Mouse (Mus musculus): ENCODE results near the gene Tldc1. TPM values are rescaled to one million over a fixed set of nuclear protein-coding genes. Genes with fewer than 3 reads are reported as not detected.
A peak's percentile ranks its signal among the peaks of the same experiment; 100 is the strongest.

The Tldc1 gene
- polyA plus RNA-seq, 1 experiment from 2014 or later: 10.9 TPM

DNA sequence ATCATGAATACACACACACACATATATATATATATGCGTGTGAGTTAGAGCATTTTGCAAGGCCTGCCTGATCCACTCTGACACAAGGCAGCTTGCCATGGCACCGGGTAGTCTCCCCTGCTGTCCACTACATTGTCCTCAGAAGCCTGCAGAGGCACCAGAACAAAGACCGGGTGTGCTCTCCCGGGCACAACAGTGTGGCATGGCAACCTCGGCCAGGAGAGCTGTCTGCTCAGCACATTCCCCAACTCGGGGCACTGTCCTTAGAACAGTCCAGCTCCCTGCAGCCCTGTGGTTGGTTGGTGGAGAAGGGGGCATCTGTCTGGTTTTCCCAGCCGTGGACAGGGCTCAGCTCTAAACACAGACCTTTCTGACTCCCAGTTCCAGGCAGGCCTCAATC, 41.1 kb upstream of the Tldc1 start:
- WGBS: 61% methylated on average over 7 of the region's 7 CpGs
- H3K27ac ChIP-seq (ENCODE audit: low read length): no peak overlapping the region
- H3K4me3 ChIP-seq (ENCODE audit: low read depth, low read length): no peak overlapping the region
- no peak overlapping the region for H3K9ac ChIP-seq (ENCODE audit: low read depth, low read length)
- H3K4me1 ChIP-seq (ENCODE audit: control insufficient read depth, insufficient read depth, low read length): peaks cover 3% of the 10 kb centered on the region; the same call in 1 of the 2 replicates
- H3K4me2 ChIP-seq (ENCODE audit: low read length): no peak overlapping the region
- H3K9me3 ChIP-seq (replicated peaks; ENCODE audit: control insufficient read depth, low read length, poor library complexity, severe bottlenecking): no peaks in the 10 kb centered on the region
- ATAC-seq: no peak
- no peaks in the 10 kb centered on the region for H3K27me3 ChIP-seq (ENCODE audit: control insufficient read depth, insufficient read depth, low read depth, low read length)
- peaks cover 13% of the 10 kb centered on the region for H3K36me3 ChIP-seq (ENCODE audit: control insufficient read depth, insufficient read depth, low read length)

DNA sequence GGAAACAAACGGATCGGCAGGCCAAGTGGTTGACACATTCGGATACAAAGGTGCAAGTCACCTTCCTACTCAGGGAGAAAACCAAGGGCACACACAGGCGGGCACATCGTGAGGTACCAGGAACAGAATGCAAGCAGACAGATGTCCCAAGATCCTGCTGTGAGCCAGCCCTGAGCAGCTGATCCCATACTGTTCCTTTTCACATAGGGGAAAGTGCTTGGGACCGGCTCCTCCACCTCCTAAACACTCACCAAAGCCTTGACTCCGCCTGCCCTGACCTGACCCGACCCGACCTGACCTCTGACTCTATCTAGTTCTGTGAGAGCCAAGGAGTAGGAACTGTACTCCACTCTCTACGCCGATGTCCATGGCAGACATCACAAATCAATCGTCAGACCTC, 39.2 kb upstream of the Tldc1 start:
- Histone ChIP-seq H3K27ac (ENCODE audit: low read length) (no peak overlapping the region), H3K9me3 (replicated peaks; ENCODE audit: control insufficient read depth, low read length, poor library complexity, severe bottlenecking) (no peaks in the 10 kb centered on the region)
- WGBS: 31% methylated on average over 12 of the region's 12 CpGs

GRCm38 (mm10) chr8:119816219-119816618, 38.0 kb upstream of the Tldc1 start:
- Histone ChIP-seq H3K36me3 (ENCODE audit: control insufficient read depth, insufficient read depth, low read length) (peaks cover 3% of the 10 kb centered on the region; the same call in 1 of the 2 replicates), H3K4me1 (ENCODE audit: control insufficient read depth, insufficient read depth, low read length) (peaks cover 13% of the 10 kb centered on the region), H3K9me3 (replicated peaks; ENCODE audit: control insufficient read depth, low read length, poor library complexity, severe bottlenecking) (no peaks in the 10 kb centered on the region), H3K4me3 (ENCODE audit: low read depth, low read length) (no peak overlapping the region), H3K27me3 (ENCODE audit: control insufficient read depth, insufficient read depth, low read depth, low read length) (no peaks in the 10 kb centered on the region), H3K4me2 (ENCODE audit: low read length) (no peak overlapping the region), H3K27ac (ENCODE audit: low read length) (no peak overlapping the region), H3K9ac (ENCODE audit: low read depth, low read length) (no peak overlapping the region)
- ATAC-seq: no peak
- WGBS: 73% methylated on average over 6 of the region's 6 CpGs

More for the DNA sequence above, 39.2 kb upstream of the Tldc1 start:
- Histone ChIP-seq H3K36me3 (ENCODE audit: control insufficient read depth, insufficient read depth, low read length) (peaks cover 13% of the 10 kb centered on the region), H3K4me2 (ENCODE audit: low read length) (no peak overlapping the region), H3K4me1 (ENCODE audit: control insufficient read depth, insufficient read depth, low read length) (peaks cover 8% of the 10 kb centered on the region), H3K9ac (ENCODE audit: low read depth, low read length) (no peak overlapping the region), H3K27me3 (ENCODE audit: control insufficient read depth, insufficient read depth, low read depth, low read length) (no peaks in the 10 kb centered on the region), H3K4me3 (ENCODE audit: low read depth, low read length) (no peak overlapping the region)
- ATAC-seq: no peak

DNA sequence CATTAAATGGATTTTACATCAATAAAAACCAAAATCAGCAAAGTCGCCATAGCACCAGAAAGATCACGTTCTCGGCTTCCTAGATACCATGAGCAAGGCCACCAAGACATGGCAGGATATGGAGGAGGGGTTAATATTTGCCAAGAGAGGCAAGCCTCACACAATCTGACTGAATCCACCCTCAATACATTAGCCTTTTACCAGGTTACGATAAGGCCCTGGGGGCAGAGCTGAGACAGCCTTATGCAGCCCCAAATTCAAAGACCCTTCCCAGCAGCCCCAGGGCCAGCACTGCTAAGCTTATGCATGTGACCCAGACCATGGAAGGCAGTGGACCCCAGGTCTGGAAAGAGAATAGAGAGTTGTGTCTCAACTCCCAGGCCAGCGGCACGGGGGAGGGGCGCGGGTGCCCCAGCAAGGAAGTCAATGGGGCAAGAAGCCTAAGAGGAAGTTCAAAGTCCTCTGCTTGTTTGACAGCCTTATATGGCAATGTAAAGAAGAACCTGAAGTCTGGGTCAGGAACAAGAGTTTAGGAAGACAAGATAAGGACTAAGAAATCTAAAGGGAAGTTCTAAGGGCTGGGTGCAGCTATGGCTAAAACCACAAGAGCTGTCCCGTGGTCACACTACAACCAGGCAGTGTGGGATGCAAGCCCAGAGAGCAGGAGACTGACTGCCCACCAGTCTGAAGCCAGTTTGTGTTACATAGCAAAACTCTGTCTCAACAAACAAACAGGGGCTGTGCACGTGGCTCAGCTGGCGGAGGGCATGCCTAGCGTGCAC, 34.6 kb upstream of the Tldc1 start:
- Histone ChIP-seq H3K9me3 (replicated peaks; ENCODE audit: control insufficient read depth, low read length, poor library complexity, severe bottlenecking) (no peaks in the 10 kb centered on the region), H3K27ac (ENCODE audit: low read length) (no peak overlapping the region), H3K9ac (ENCODE audit: low read depth, low read length) (no peak overlapping the region), H3K27me3 (ENCODE audit: control insufficient read depth, insufficient read depth, low read depth, low read length) (no peaks in the 10 kb centered on the region), H3K4me3 (ENCODE audit: low read depth, low read length) (no peak overlapping the region), H3K4me1 (ENCODE audit: control insufficient read depth, insufficient read depth, low read length) (peaks cover 26% of the 10 kb centered on the region), H3K36me3 (ENCODE audit: control insufficient read depth, insufficient read depth, low read length) (peaks cover 5% of the 10 kb centered on the region; the same call in 1 of the 2 replicates), H3K4me2 (ENCODE audit: low read length) (no peak overlapping the region)
- 80% methylated on average over 12 of the region's 12 CpGs for WGBS
- ATAC-seq: no peak

GRCm38 (mm10) chr8:119811925-119812324, 33.7 kb upstream of the Tldc1 start:
- Histone ChIP-seq H3K9ac (ENCODE audit: low read depth, low read length) (no peak overlapping the region), H3K9me3 (replicated peaks; ENCODE audit: control insufficient read depth, low read length, poor library complexity, severe bottlenecking) (no peaks in the 10 kb centered on the region), H3K4me1 (ENCODE audit: control insufficient read depth, insufficient read depth, low read length) (peaks cover 23% of the 10 kb centered on the region), H3K36me3 (ENCODE audit: control insufficient read depth, insufficient read depth, low read length) (peaks cover 5% of the 10 kb centered on the region; the same call in 1 of the 2 replicates), H3K4me3 (ENCODE audit: low read depth, low read length) (no peak overlapping the region), H3K27me3 (ENCODE audit: control insufficient read depth, insufficient read depth, low read depth, low read length) (no peaks in the 10 kb centered on the region), H3K4me2 (ENCODE audit: low read length) (no peak overlapping the region), H3K27ac (ENCODE audit: low read length) (no peak overlapping the region)
- 65% methylated on average over 6 of the region's 6 CpGs for WGBS
- ATAC-seq: no peak

DNA sequence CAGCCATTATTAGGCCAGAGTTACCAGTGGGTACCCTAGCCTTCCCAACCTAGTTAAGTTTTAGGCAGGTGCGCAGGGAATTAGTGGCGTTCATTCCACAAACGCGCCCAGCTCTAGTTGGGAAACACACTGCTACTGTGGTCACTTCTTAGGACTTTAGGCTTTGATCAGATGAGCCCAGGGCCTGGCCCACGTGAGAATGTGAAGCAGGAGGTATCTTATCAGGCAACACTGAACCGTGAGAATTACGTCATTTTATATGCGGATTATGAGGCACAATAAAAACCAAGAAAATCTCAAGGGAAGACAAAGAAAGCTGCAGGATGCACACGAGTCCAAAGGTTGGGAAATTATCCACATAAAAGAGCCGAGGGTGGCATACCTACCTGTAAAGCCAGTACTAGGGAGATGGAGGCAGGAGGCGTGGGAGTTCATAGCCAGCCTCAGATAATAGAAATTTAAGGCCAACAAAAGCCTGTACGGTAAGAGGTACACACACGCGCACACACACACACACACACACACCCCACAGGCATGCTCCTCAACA, 32.8 kb upstream of the Tldc1 start:
- Histone ChIP-seq H3K9ac (ENCODE audit: low read depth, low read length) (0 out of 2 replicates have a peak overlapping the region, but pooled peaks have one; percentile 1), H3K27ac (ENCODE audit: low read length) (peak overlapping the region; percentile 38), H3K9me3 (replicated peaks; ENCODE audit: control insufficient read depth, low read length, poor library complexity, severe bottlenecking) (no peaks in the 10 kb centered on the region), H3K4me2 (ENCODE audit: low read length) (no peak overlapping the region), H3K4me1 (ENCODE audit: control insufficient read depth, insufficient read depth, low read length) (peaks cover 25% of the 10 kb centered on the region), H3K27me3 (ENCODE audit: control insufficient read depth, insufficient read depth, low read depth, low read length) (no peaks in the 10 kb centered on the region), H3K36me3 (ENCODE audit: control insufficient read depth, insufficient read depth, low read length) (peaks cover 5% of the 10 kb centered on the region; the same call in 1 of the 2 replicates), H3K4me3 (ENCODE audit: low read depth, low read length) (no peak overlapping the region)
- ATAC-seq: no peak
- WGBS: 68% methylated on average over 14 of the region's 14 CpGs

- peak overlapping the region; percentile 17; the same call in 1 of the 2 replicates for H3K27ac ChIP-seq (ENCODE audit: low read length)
- peaks cover 5% of the 10 kb centered on the region; the same call in 1 of the 2 replicates for H3K36me3 ChIP-seq (ENCODE audit: control insufficient read depth, insufficient read depth, low read length)
- H3K9ac ChIP-seq (ENCODE audit: low read depth, low read length): no peak overlapping the region
- H3K27me3 ChIP-seq (ENCODE audit: control insufficient read depth, insufficient read depth, low read depth, low read length): no peaks in the 10 kb centered on the region
- peak overlapping the region; percentile 14 for H3K4me2 ChIP-seq (ENCODE audit: low read length)
- no peaks in the 10 kb centered on the region for H3K9me3 ChIP-seq (replicated peaks; ENCODE audit: control insufficient read depth, low read length, poor library complexity, severe bottlenecking)
- peak; percentile 34; the same call in 1 of the 2 replicates for ATAC-seq
- no peak overlapping the region for H3K4me3 ChIP-seq (ENCODE audit: low read depth, low read length)
- 47% methylated on average over 18 of the region's 23 CpGs for WGBS
- peaks cover 28% of the 10 kb centered on the region for H3K4me1 ChIP-seq (ENCODE audit: control insufficient read depth, insufficient read depth, low read length)
Observed at GRCm38 (mm10) chr8:119810127-119810868, 32.1 kb upstream of the Tldc1 start.

GRCm38 (mm10) chr8:119809620-119810019, 31.4 kb upstream of the Tldc1 start:
- ATAC-seq: no peak
- no peak overlapping the region for H3K9ac ChIP-seq (ENCODE audit: low read depth, low read length)
- WGBS: 91% methylated on average over 9 of the region's 9 CpGs
- peaks cover 5% of the 10 kb centered on the region; the same call in 1 of the 2 replicates for H3K36me3 ChIP-seq (ENCODE audit: control insufficient read depth, insufficient read depth, low read length)
- H3K9me3 ChIP-seq (replicated peaks; ENCODE audit: control insufficient read depth, low read length, poor library complexity, severe bottlenecking): no peaks in the 10 kb centered on the region
- H3K4me2 ChIP-seq (ENCODE audit: low read length): no peak overlapping the region
- no peak overlapping the region for H3K27ac ChIP-seq (ENCODE audit: low read length)
- H3K4me1 ChIP-seq (ENCODE audit: control insufficient read depth, insufficient read depth, low read length): peaks cover 29% of the 10 kb centered on the region
- no peaks in the 10 kb centered on the region for H3K27me3 ChIP-seq (ENCODE audit: control insufficient read depth, insufficient read depth, low read depth, low read length)
- no peak overlapping the region for H3K4me3 ChIP-seq (ENCODE audit: low read depth, low read length)

Data from midbrain, embryonic 16.5 days (tissue).